Mouse (Mus musculus) heart, embryonic 14.5 days (tissue): ENCODE results near the gene Exoc4. TPM values are rescaled to one million over a fixed set of nuclear protein-coding genes. Genes with fewer than 3 reads are reported as not detected.
A peak's percentile ranks its signal among the peaks of the same experiment; 100 is the strongest.

Source experiments
- ATAC-seq: fragments of 200-750 bp; cut with Nextera tagmentation; 2 replicates; pipeline ENCODE4 v1.8.0; 2017; ENCODE audit warnings: low read depth, moderate TSS enrichment; ENCODE audit not compliant: insufficient number of reproducible peaks, insufficient read depth, low FRiP score
- H3K27ac ChIP-seq, 2 experiments: fragments of 200-500 bp in 1 of 2; fragments of 300-500 bp in 1 of 2; sonication (generic) in 1 of 2; replicated peaks in 1 of 2; 2 replicates each; pipeline ENCODE4 v1.5.1; 2012 to 2014; ENCODE audit warnings: low read depth in 2 of 2, low read length in 2 of 2, control low read depth in 1 of 2, mild to moderate bottlenecking in 1 of 2, mixed read lengths in 1 of 2; ENCODE audit not compliant: control insufficient read depth in 1 of 2, insufficient read depth in 1 of 2
- H3K27me3 ChIP-seq: fragments of 300-500 bp; sonication (generic); 2 replicates; pipeline ENCODE4 v1.6.1; 2014; ENCODE audit warnings: mild to moderate bottlenecking, low read length, control low read depth; ENCODE audit not compliant: control insufficient read depth, insufficient read depth
- H3K36me3 ChIP-seq: fragments of 300-500 bp; sonication (generic); 2 replicates; pipeline ENCODE4 v1.6.1; 2014; ENCODE audit warnings: mild to moderate bottlenecking, control low read depth, low read length, mixed read lengths; ENCODE audit not compliant: control insufficient read depth, insufficient read depth
- H3K4me1 ChIP-seq, 2 experiments: fragments of 200-500 bp in 1 of 2; fragments of 300-500 bp in 1 of 2; sonication (generic) in 1 of 2; 2 replicates each; pipeline ENCODE4 v1.6.1; 2012 to 2014; ENCODE audit warnings: low read length in 2 of 2, control low read depth in 1 of 2, mixed read lengths in 1 of 2; ENCODE audit not compliant: control insufficient read depth in 2 of 2, insufficient read depth in 2 of 2
- H3K4me2 ChIP-seq: fragments of 300-500 bp; sonication (generic); 2 replicates; pipeline ENCODE4 v1.6.1; 2014; ENCODE audit warnings: mild to moderate bottlenecking, low read length
- H3K4me3 ChIP-seq, 2 experiments: fragments of 200-500 bp in 1 of 2; fragments of 300-500 bp in 1 of 2; sonication (generic) in 1 of 2; 2 replicates each; pipeline ENCODE4 v1.5.1; 2012 to 2014; ENCODE audit warnings: low read length in 2 of 2, mild to moderate bottlenecking in 2 of 2, control low read depth in 1 of 2, low read depth in 1 of 2, moderate library complexity in 1 of 2; ENCODE audit not compliant: control insufficient read depth in 1 of 2, insufficient read depth in 1 of 2
- H3K9ac ChIP-seq: fragments of 300-500 bp; sonication (generic); 2 replicates; pipeline ENCODE4 v1.6.1; 2014; ENCODE audit warnings: mild to moderate bottlenecking, low read length
- H3K9me3 ChIP-seq: fragments of 300-500 bp; sonication (generic); 2 replicates; pipeline ENCODE4 v1.6.1; 2016; ENCODE audit warnings: low read length, control low read depth; ENCODE audit not compliant: control insufficient read depth
- WGBS: fragments of 180-500 bp; shearing (Covaris S2); extraction: QIAGEN DNeasy Blood & Tissue Kit; methylation state at CpG from one replicate; pipeline ENCODE4 v1.1.7; 2014; 5-methylcytosine and 5-hydroxymethylcytosine counted together
- polyA plus RNA-seq: library from polyadenylated mRNA; unstranded; fragments of >200 nt; fragmentation: Nextera tagmentation; extraction: Ambion mirVana; gene quantifications from 2 replicates; pipeline ENCODE4 v1.2.1, GENCODE M21; 2014

The Exoc4 gene
- polyA plus RNA-seq, 1 experiment from 2014 or later: 26.0 TPM

DNA sequence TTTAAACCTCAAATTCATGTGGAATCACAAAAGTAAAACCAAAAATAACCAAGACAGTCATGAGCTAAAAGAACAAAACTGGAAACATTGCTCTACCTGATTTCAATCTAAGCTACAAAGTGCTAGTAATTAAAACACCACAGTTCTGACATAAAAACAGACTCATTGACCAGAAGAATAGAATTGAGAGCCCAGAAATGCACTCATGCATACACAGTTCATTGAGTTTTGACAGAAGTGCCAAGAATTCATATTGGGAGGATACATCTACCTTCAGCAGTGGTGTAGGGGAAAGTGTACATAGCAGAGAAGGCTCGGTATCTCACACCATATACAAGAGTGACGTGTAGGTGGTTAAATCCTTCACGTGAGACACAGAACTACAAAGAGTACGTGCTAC is 580.4 kb downstream of the Exoc4 start:
- no peak overlapping the region for H3K4me2 ChIP-seq
- no peaks in the 10 kb centered on the region for H3K27me3 ChIP-seq
- no peak overlapping the region for H3K27ac ChIP-seq
- no peak for ATAC-seq
- H3K4me1 ChIP-seq: no peaks in the 10 kb centered on the region; a peak in 1 of 4 replicates
- no peaks in the 10 kb centered on the region for H3K9me3 ChIP-seq
- H3K36me3 ChIP-seq: no peaks in the 10 kb centered on the region
- WGBS: 90% methylated on average over 4 of the region's 4 CpGs
- H3K4me3 ChIP-seq: no peak overlapping the region
- no peak overlapping the region for H3K9ac ChIP-seq

DNA sequence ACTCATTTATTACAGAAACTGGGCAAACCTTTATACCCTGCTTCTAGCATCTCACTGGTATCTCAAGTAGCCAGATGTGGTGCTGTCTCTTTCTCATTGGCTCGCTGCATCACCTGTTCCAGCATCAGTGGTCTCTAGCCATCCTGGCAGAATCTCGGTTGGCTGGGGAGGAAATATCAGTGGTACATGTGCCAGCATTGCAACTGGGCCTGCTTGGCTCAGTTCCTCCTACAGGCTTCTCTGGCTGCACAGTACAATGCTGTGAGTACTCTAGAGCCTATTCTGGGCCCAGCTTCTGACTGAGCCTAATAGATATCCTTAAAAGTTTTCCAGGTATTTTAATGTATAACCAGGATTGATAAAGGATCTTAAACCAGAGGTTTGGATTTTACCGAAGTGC is 582.4 kb downstream of the Exoc4 start:
- Histone ChIP-seq H3K36me3 (no peaks in the 10 kb centered on the region), H3K27me3 (no peaks in the 10 kb centered on the region), H3K9me3 (no peaks in the 10 kb centered on the region), H3K4me3 (no peak overlapping the region), H3K4me2 (no peak overlapping the region), H3K4me1 (no peaks in the 10 kb centered on the region; a peak in 1 of 4 replicates), H3K9ac (no peak overlapping the region), H3K27ac (no peak overlapping the region)
- ATAC-seq: no peak
- 88% methylated on average over 3 of the region's 3 CpGs for WGBS

DNA sequence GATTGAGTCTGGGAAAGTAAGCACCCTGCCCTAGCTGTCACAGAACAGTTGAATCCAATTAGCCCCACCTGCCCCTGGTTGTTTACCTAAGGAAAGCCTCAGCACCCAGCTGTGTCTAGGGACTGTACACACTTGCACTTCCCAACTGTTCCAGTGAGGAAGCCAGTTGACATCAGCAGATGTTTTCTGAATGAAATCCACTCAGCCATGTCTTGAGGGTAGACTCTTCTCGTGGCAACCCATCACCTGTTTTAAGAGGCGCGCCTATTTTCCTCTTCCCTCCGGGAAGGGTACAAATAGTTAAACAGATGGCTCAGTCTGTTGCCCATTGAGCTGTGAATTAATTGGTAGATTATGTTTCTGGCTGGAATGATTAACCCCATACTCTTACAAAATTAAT is 584.1 kb downstream of the Exoc4 start:
- H3K36me3 ChIP-seq: no peaks in the 10 kb centered on the region
- no peak for ATAC-seq
- 89% methylated on average over 4 of the region's 4 CpGs for WGBS
- H3K27me3 ChIP-seq: no peaks in the 10 kb centered on the region
- no peaks in the 10 kb centered on the region; a peak in 1 of 4 replicates for H3K4me1 ChIP-seq
- no peak overlapping the region for H3K4me3 ChIP-seq
- H3K27ac ChIP-seq: no peak overlapping the region
- no peaks in the 10 kb centered on the region for H3K9me3 ChIP-seq
- no peak overlapping the region for H3K4me2 ChIP-seq
- no peak overlapping the region for H3K9ac ChIP-seq

DNA sequence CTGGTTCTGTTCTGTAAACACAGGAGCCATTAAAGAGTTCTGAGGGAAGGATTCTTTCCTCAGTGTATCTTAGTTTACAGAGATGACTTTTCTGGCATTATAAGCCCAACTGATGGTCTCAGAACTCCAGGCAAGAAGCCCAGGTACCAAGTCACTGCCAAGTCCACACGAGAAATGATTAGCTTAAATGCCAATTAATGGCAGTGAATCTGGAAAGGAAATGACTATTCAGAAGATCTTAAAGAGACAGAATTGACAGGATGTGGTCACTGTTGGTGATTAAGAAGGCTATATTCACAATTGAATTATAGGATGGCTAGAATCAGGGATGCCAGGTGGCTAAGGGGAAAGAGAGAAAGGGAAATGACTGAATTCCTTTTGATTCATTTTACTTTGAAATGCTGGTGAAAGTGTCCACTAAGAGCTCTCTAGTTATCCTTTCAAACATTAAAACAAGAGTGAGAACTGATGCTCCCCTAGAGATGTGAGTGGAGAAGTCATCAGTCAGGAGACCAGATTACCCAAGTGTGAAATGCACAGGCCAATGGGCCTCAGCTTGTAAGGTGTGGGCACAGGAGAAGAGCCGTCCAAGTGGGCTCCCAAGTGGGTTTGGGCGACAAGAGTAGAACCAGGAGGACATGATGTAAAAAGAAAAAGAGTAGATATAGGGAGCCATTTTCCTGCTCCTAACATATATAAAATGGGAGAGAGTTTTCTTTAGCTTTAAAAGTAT is 587.3 kb downstream of the Exoc4 start:
- no peak overlapping the region for H3K4me2 ChIP-seq
- no peaks in the 10 kb centered on the region for H3K9me3 ChIP-seq
- H3K4me3 ChIP-seq: no peak overlapping the region
- no peak overlapping the region for H3K9ac ChIP-seq
- H3K27me3 ChIP-seq: no peaks in the 10 kb centered on the region
- ATAC-seq: no peak
- 78% methylated on average over 3 of the region's 3 CpGs for WGBS
- no peak overlapping the region for H3K27ac ChIP-seq
- no peaks in the 10 kb centered on the region for H3K36me3 ChIP-seq
- H3K4me1 ChIP-seq: no peaks in the 10 kb centered on the region; a peak in 1 of 4 replicates

DNA sequence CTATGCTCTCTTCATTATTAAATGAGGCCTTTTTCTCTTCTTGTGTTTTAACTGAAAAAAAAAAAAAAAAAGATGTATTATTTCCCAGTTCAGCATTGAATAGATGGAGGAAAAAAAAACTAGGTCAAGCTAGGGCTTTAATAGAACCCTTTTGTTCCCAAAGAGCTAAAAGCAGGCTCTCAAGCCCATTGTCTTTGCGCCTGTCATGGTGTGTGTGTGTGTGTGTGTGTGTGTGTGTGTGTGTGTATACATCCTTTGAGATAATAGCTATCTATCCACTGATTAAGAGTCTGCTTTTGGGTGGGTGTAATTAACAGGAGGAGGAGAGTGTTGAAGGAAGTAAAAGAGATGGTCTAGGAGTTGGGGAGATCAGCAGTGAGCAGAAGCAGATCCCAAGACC is 594.0 kb downstream of the Exoc4 start:
- Histone ChIP-seq H3K27ac (no peak overlapping the region), H3K27me3 (no peaks in the 10 kb centered on the region), H3K9me3 (no peaks in the 10 kb centered on the region), H3K9ac (no peak overlapping the region), H3K36me3 (no peaks in the 10 kb centered on the region), H3K4me2 (no peak overlapping the region), H3K4me1 (peaks cover 5 to 13% of the 10 kb centered on the region in 2 experiments), H3K4me3 (no peak overlapping the region)
- no peak for ATAC-seq
- 74% methylated on average over 1 of the region's 1 CpGs for WGBS

DNA sequence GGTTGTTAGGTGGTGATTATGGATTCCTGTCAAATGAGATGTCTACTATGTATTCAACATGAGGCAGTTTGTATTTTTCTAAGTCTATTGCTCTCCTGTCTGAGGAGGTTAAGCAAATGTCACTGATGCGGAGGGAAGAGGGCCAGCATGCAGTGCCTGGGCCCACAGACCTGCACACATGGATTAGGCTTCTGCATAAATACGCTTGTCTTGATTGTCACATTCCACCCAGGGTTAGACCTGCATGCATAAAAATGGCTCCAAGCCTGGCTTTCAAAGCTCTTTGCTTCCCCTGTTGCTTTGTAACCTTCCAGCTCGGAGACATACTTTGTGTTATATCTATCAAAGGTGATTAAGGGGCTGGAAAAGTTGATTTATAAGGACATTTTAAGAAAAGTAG is 610.2 kb downstream of the Exoc4 start:
- Histone ChIP-seq H3K9ac (no peak overlapping the region), H3K9me3 (no peaks in the 10 kb centered on the region), H3K4me2 (no peak overlapping the region), H3K36me3 (no peaks in the 10 kb centered on the region), H3K4me1 (peaks cover 4 to 16% of the 10 kb centered on the region in 2 experiments; a peak in 3 of 4 replicates), H3K27ac (peak overlapping the region in 1 of 2 experiments; percentile 28; a peak in 1 of 4 replicates), H3K27me3 (no peaks in the 10 kb centered on the region), H3K4me3 (no peak overlapping the region)
- WGBS: 62% methylated on average over 3 of the region's 3 CpGs
- ATAC-seq: no peak

DNA sequence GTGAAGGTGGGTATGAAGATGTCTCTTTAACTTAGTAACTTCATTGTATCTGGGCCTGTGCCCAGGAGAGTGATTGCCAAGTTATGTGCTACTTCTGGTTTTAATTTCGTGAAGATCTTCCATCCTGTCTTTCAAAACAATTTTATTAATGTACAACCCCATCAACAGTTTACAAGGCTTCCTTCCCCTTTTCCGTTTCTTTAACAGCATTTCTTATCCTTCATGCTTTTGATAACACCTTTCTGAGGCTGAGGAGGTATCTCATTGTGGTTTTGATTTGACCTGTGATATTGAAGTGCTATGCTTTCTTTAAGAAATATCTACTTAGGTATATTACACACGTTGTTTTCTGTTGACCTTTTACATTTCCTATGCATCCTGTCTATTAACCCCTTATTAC is 616.9 kb downstream of the Exoc4 start:
- no peaks in the 10 kb centered on the region for H3K9me3 ChIP-seq
- H3K27ac ChIP-seq: no peak overlapping the region
- H3K27me3 ChIP-seq: no peaks in the 10 kb centered on the region
- H3K4me1 ChIP-seq: peaks cover 0 to 20% of the 10 kb centered on the region in 2 experiments
- H3K4me2 ChIP-seq: no peak overlapping the region
- H3K4me3 ChIP-seq: no peak overlapping the region
- no peaks in the 10 kb centered on the region for H3K36me3 ChIP-seq
- no peak overlapping the region for H3K9ac ChIP-seq
- WGBS: 62% methylated on average over 3 of the region's 3 CpGs
- no peak for ATAC-seq
